ENCODE assay signal across 1 mouse cellular context in the genomic region with DNA sequence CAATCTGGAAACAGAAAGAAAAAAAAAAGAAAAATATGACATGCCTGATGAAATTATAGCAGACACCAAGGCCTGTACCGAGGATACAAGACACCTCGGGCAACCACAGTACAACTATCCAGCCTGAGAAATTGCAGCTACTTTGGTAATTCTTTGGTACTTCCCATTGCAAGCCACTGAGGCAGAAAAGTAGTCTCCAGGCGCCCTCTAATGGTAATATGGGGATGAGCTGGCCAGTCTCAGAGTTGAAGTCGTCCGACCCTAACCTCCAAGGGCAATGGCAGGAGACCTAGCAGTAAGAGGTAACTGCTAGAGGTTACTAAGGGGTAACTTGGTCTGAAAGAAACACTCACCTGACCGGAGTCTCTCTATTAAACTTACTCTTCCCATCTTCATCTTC.
TF ChIP-seq lines count a peak whose summit lies in the region.

No protein-coding gene starts in this region.

TF ChIP-seq in CH12.LX, 34 proteins besides CTCF, POLR2A, EP300 and RAD21 (continued from another document):
- TF ChIP-seq GABPA (IDR thresholded peaks at IDR 0.05; ENCODE audit: insufficient replicate concordance, low read depth, low read length) (no peak), IRF4 (IDR thresholded peaks at IDR 0.05; ENCODE audit: low read depth, low read length) (no peak), RCOR1 (conservative IDR thresholded peaks at IDR 0.05; ENCODE audit: low read depth, low read length) (no peak), HCFC1 (IDR thresholded peaks at IDR 0.05; ENCODE audit: low read depth, low read length) (peak; percentile 63), MAFK (IDR thresholded peaks at IDR 0.05; ENCODE audit: insufficient replicate concordance, low read length) (no peak), ZC3H11A (IDR thresholded peaks at IDR 0.05; ENCODE audit: low read depth, low read length) (peak; percentile 55), USF2 (conservative IDR thresholded peaks at IDR 0.05; ENCODE audit: low read depth, low read length) (no peak)
TF ChIP-seq in CH12.LX: peak in this region for 6.
